Mouse (Mus musculus) erythroblast, embryonic 14.5 days (primary cell): Measurements from ENCODE around the gene Adcy5.

Source experiments
- GATA1 ChIP-seq: IDR thresholded peaks from 2 replicates; pipeline ENCODE4 v1.6.1; 2012; ENCODE audit warnings: low read length, inconsistent platforms, mixed read lengths
- TAL1 ChIP-seq: IDR thresholded peaks from 3 replicates; pipeline ENCODE4 v1.6.1; 2012; ENCODE audit warnings: low read length, inconsistent platforms, mixed read lengths

- TF ChIP-seq TAL1 (no peak), GATA1 (no peak)
Observed at GRCm38 (mm10) chr16:35156832-35157231, 2.2 kb downstream of the Adcy5 start.
